Mouse (Mus musculus) kidney, adult 18-20 months (tissue): Measurements from ENCODE around the gene Atp1a4.

ENCODE experiments used
- DNase-seq: peaks from one replicate; pipeline ENCODE4 v3.0.0; 2021

Gene Atp1a4

GRCm38 (mm10) chr1:172192217-172192616 lies 66.0 kb downstream of the Atp1a4 start:
- DNase-seq = no peak

GRCm38 (mm10) chr1:172191578-172191977 lies 66.6 kb downstream of the Atp1a4 start:
- DNase-seq = no peak

DNA sequence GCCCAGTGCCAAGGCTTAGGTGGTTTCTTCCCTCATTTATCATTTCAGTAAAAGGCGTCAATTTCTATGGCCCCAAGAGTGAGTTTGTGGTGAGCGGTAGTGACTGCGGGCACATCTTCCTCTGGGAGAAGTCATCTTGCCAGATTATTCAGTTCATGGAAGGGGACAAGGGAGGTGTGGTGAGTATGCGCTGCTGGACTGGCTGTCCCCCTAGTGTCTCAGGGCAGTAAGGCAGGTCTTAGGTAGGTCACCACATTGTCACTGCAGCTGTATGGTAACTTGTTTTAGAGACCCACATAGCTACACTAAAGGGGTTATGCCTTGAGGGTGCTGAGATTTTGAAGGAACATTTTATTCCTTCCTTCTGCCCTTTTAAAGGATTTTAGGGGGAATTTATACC lies 69.3 kb downstream of the Atp1a4 start:
- DNase-seq = no peak

- DNase-seq = no peak
These were observed 71.6 kb downstream of the Atp1a4 start for GRCm38 (mm10) chr1:172186401-172187289.

GRCm38 (mm10) chr1:172183915-172184314 lies 74.3 kb downstream of the Atp1a4 start:
- DNase-seq = no peak

DNA sequence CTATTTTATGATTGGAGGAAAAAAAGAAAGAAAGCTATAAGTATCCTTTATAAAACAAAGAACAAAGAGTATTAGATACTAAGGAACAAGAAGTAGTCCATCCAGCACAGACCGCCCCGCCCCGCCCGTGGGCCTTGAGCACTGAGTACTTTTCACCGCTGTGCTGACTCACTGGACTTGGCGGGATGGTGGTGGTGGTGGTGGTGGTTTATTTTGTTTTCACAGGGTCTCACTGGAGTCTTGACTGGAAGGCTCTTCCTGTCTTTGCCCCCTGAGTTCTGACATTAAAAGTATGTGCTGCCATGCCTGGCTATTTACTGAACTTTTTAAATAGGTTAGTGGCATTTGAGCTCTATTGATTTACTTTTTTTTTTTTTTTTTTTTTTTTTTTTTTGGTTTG lies 75.2 kb downstream of the Atp1a4 start:
- no peak for DNase-seq

GRCm38 (mm10) chr1:172181777-172182176 lies 76.4 kb downstream of the Atp1a4 start:
- no peak for DNase-seq

DNA sequence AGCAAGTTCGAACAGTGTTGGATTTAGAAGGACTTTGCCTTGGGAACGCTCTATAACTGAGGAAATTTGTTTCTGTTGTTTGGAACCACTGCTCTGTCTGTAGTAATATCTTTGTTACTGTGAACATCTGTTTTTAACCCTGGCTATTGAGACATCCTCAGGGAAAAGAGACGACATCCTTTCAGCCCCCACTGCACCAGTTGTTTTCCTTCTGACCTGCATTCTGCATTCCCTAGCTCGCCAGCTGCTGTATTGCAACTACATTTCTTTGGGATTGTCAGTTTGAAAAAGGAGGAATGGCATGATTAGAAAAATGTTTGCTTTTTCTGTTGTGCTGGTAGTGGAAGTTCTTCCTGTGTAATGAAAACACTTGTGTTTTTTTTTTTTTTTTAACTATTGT lies 77.3 kb downstream of the Atp1a4 start:
- DNase-seq = no peak

GRCm38 (mm10) chr1:172179102-172179501 lies 79.1 kb downstream of the Atp1a4 start:
- DNase-seq = no peak

DNA sequence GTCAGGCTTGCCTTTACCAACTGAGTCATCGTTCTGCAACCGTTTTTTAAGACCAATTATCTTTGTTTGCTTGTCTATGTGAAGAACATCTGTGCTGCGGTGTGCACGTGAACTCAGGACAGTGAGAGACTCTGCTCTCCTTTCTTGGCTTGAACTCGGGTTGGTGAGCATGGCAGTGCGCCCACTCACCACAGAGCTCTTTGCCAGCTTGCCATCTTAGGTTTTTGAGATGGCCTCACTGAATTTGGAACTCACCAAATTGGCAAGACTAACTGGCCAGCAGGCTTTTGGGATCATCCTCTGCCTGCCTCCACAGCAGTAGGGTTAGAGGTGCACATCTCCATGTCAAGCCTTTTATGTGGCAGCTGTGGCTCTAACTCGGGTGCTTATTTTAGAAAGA lies 80.4 kb downstream of the Atp1a4 start:
- DNase-seq = no peak
